Mouse (Mus musculus) testis, adult 2 months (tissue): ENCODE data around the gene Gck.

ENCODE experiments used
- CTCF ChIP-seq: fragments of 200-500 bp; IDR thresholded peaks from 2 replicates; pipeline ENCODE4 v1.5.1; 2012; ENCODE audit warnings: low read depth, mild to moderate bottlenecking, inconsistent platforms, low read length, moderate library complexity; ENCODE audit not compliant: control insufficient read depth, insufficient read depth, insufficient replicate concordance
- POLR2A ChIP-seq: fragments of 200-500 bp; IDR thresholded peaks from 2 replicates; pipeline ENCODE4 v1.6.1; 2012; ENCODE audit warnings: low read depth, mild to moderate bottlenecking, inconsistent platforms, low read length, moderate library complexity; ENCODE audit not compliant: control insufficient read depth

DNA sequence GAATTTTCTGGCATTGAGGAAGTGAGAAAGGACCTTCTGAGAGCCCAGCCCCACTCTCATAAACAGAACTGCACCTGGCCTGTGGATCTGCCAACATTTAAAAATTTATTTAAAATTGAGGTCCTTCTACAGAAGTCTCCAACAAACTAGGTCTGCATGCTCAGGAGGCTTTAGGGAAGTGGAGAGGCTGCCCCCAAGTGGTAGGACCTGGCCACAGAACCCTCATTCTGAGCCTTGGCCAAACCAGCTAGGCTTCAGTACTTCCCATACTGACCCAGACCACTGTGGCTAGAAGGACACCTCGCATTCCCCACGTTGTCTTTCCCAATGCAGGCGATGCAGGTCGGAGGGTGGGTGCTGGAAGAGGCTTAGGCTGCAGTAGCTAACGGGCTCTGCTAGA, 37.2 kb downstream of the Gck start:
- peak; percentile 49; the same call in 1 of the 2 replicates for TF ChIP-seq CTCF
- no peak for TF ChIP-seq POLR2A
